Mouse (Mus musculus) forebrain, embryonic 10.5 days (tissue): Measurements from ENCODE around the gene Afap1. TPM values are rescaled to one million over a fixed set of nuclear protein-coding genes. Genes with fewer than 3 reads are reported as not detected.

Experiments used
- DNase-seq: peaks from one replicate; pipeline ENCODE4 v3.0.0-alpha.2; 2017; ENCODE audit warnings: low spot score; ENCODE audit errors: extremely low spot score
- H3K27ac ChIP-seq: fragments of 300-500 bp; sonication (generic); 2 replicates; pipeline ENCODE4 v1.5.1; 2016; ENCODE audit warnings: mild to moderate bottlenecking
- H3K27me3 ChIP-seq: fragments of 300-500 bp; sonication (generic); 2 replicates; pipeline ENCODE4 v1.6.1; 2016; ENCODE audit warnings: mild to moderate bottlenecking; ENCODE audit not compliant: poor library complexity, severe bottlenecking
- H3K36me3 ChIP-seq: fragments of 300-500 bp; sonication (generic); replicated peaks from 2 replicates; pipeline ENCODE4 v1.6.1; 2016; ENCODE audit warnings: mild to moderate bottlenecking, moderate library complexity
- H3K4me1 ChIP-seq: fragments of 300-500 bp; sonication (generic); 2 replicates; pipeline ENCODE4 v1.6.1; 2016
- H3K4me3 ChIP-seq: fragments of 300-500 bp; sonication (generic); 2 replicates; pipeline ENCODE4 v1.5.1; 2016; ENCODE audit warnings: mild to moderate bottlenecking, moderate library complexity
- H3K9me3 ChIP-seq: fragments of 300-500 bp; sonication (generic); 2 replicates; pipeline ENCODE4 v1.6.1; 2016; ENCODE audit warnings: mild to moderate bottlenecking, moderate library complexity
- WGBS: fragments of 180-500 bp; shearing (Covaris S2); methylation state at CpG from one replicate; pipeline ENCODE4 v1.1.7; 2016; 5-methylcytosine and 5-hydroxymethylcytosine counted together
- polyA plus RNA-seq: library from polyadenylated mRNA; unstranded; fragments of >200 nt; fragmentation: Nextera tagmentation; extraction: Ambion mirVana; gene quantifications from 2 replicates; pipeline ENCODE4 v1.2.1, GENCODE M21; 2016

Afap1 gene
- polyA plus RNA-seq, 1 experiment from 2014 or later = 14.3 TPM

DNA sequence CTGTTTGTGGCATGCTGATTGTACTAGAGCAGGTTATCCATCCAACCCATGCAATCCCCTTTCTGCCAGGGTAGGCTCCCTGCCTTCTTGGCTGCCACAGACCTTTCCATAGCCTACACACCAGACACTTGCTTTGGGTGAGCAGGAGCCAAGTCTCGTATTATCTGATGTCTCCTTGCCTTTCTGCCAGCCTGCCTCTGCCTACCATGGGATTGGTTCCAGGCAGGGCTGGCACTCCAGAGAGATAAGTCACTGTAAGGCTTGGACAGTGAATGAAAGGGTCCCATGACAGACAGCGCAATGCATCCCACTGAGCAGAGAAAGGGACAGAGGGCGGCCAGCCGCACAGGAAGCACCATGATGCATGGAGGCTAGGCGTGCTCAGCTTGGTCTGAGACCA, 146.5 kb downstream of the Afap1 start:
- Histone ChIP-seq H3K9me3 (no peaks in the 10 kb centered on the region), H3K4me1 (peaks cover 16% of the 10 kb centered on the region), H3K27ac (no peak overlapping the region), H3K36me3 (no peaks in the 10 kb centered on the region), H3K27me3 (no peaks in the 10 kb centered on the region), H3K4me3 (no peak overlapping the region)
- DNase-seq = no peak
- 94% methylated on average over 5 of the region's 5 CpGs for WGBS

DNA sequence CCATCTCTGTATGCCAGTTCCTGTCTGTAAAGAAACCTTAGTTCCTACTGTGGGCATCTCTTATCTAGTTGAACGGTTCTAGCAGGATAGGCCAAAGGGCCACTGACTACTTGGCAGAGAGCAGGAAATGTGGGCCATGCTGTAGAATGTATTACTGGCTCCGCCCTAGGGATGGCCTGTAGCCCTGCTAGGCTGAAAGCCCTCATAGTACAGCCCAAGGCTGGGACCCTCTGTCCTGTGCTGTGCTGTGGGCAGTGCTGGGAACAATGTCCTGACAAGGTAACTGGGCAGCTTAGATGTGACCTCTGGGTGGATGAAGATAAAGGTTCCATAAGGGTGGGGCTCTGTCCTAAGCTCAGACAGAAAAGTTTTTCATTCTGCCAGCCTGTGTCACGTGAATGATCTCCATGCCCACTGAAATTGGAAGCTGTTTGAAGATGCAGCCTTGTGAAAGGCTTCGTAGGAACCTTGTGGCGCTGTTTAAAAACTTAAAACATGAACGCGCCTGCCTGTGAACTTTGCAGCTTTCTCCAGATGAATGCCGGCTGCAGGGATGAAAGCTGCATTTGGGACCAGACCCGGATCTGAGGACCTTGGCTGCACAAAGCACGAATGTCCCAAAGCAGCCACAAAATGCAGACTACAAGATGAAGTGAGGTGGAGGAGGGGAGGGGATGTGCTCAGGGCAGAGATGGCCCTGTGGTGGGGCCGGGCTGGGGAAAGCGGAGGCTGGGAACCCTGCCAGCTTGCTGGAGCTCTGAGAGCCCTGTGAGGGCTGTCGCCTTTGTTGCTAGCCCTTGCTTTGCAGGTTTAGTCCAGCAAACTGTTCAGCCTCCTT, 147.5 kb downstream of the Afap1 start:
- WGBS = 83% methylated on average over 13 of the region's 13 CpGs
- H3K4me3 ChIP-seq = no peak overlapping the region
- no peaks in the 10 kb centered on the region for H3K36me3 ChIP-seq
- no peaks in the 10 kb centered on the region for H3K27me3 ChIP-seq
- H3K9me3 ChIP-seq = no peaks in the 10 kb centered on the region
- H3K4me1 ChIP-seq = peaks cover 16% of the 10 kb centered on the region
- no peak for DNase-seq
- peak overlapping the region; percentile 46 for H3K27ac ChIP-seq

DNA sequence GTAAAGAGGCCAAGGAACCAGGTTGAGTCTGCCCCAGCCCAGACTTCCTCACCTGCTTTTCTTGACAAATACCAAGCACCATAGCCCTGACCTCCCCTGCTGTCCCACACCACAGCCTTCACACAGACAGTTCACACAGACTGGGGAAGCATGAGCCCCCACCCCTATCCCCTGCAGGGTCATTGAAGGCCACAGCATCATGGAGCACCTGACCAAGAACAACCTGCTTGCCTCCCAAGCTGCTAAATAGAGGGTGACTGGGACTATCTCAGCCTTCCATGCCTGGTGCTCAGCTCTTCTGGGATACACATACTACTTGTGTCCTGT, 148.1 kb downstream of the Afap1 start:
- Histone ChIP-seq H3K4me3 (no peak overlapping the region), H3K9me3 (no peaks in the 10 kb centered on the region), H3K36me3 (no peaks in the 10 kb centered on the region), H3K27me3 (no peaks in the 10 kb centered on the region), H3K27ac (peak overlapping the region; percentile 46), H3K4me1 (peaks cover 16% of the 10 kb centered on the region)
- no peak for DNase-seq

DNA sequence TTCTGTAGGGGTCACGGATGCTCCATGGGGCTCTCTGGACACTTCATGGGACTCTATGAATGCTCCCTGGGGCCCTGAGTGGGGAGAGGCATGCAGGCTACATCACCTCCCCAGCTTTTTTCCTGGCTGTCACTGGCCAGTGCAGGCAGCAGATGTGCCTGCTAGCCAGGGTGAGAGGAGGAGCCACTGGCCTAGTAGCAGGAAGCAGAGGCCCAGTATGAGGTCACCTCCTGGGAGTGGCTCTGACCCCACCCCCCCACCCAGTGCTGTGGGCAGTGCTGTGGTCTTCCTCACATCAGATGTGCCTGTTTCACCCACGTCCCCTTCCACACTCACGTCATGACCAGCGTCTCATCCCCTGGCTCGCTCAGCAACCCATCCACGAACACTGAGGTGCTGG, 148.6 kb downstream of the Afap1 start:
- no peaks in the 10 kb centered on the region for H3K27me3 ChIP-seq
- DNase-seq = no peak
- no peaks in the 10 kb centered on the region for H3K9me3 ChIP-seq
- H3K4me3 ChIP-seq = no peak overlapping the region
- H3K36me3 ChIP-seq = no peaks in the 10 kb centered on the region
- WGBS = 88% methylated on average over 6 of the region's 6 CpGs
- peaks cover 16% of the 10 kb centered on the region for H3K4me1 ChIP-seq
- peak overlapping the region; percentile 46; the same call in 1 of the 2 replicates for H3K27ac ChIP-seq

DNA sequence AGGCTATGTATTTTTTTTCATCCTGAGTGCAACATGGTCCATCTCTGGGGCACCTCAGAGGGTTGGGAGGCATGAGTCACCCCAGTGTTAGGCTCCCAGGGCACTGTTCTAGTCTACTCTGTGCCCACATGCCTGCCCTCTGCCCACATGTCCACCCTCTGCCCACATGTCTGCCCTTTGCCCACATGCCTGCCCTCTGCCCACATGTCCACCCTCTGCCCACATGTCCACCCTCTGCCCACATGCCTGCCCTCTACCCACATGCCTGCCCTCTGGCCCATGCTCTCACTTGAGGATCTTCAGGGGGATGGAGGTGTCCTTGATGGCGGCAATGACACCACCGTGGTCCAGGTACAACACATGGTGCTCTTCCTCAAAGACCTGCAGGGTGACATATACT, 150.0 kb downstream of the Afap1 start:
- Histone ChIP-seq H3K9me3 (no peaks in the 10 kb centered on the region), H3K27me3 (no peaks in the 10 kb centered on the region), H3K4me3 (no peak overlapping the region), H3K4me1 (peaks cover 16% of the 10 kb centered on the region), H3K27ac (no peak overlapping the region), H3K36me3 (no peaks in the 10 kb centered on the region)
- no peak for DNase-seq
- 93% methylated on average over 2 of the region's 2 CpGs for WGBS

Other genes starting within 250 kb of the Afap1 start
- 3.1 and 3.6 TPM in 2 replicates for gene Htra3, start 213.5 kb upstream of the Afap1 start, polyA plus RNA-seq
- 3.9 and 4.5 TPM in 2 replicates for gene Sh3tc1, start 153.3 kb upstream of the Afap1 start, polyA plus RNA-seq
- gene Ablim2, start 135.4 kb upstream of the Afap1 start, polyA plus RNA-seq = 0.49 TPM in 1 of 2 replicates, not detected in the other